Mouse (Mus musculus) layer of hippocampus, adult 9-11 months (tissue): Measurements from ENCODE around the gene Htatsf1.

Experiments used
- DNase-seq: peaks from one replicate; pipeline ENCODE4 v3.0.0; 2022

Gene Htatsf1

GRCm38 (mm10) chrX:57053174-57053992, at the start of gene Htatsf1:
Gene Htatsf1 (plus strand): TSS chrX:57053583.
- peak; percentile 76 for DNase-seq

- no peak for DNase-seq
Observed at GRCm38 (mm10) chrX:57012891-57013290, 40.5 kb upstream of the Htatsf1 start.

GRCm38 (mm10) chrX:57042774-57043173, 10.6 kb upstream of the Htatsf1 start, which contains the start of gene Brs3:
Gene Brs3 (plus strand): TSS chrX:57043074.
- DNase-seq = no peak

- no peak for DNase-seq
Observed at GRCm38 (mm10) chrX:57043869-57044268, 9.5 kb upstream of the Htatsf1 start.

GRCm38 (mm10) chrX:57052848-57053173, 572 bp upstream of the Htatsf1 start:
- no peak for DNase-seq

- no peak for DNase-seq
Observed at GRCm38 (mm10) chrX:57053993-57054385, 606 bp downstream of the Htatsf1 start.

GRCm38 (mm10) chrX:57081496-57081895, 28.1 kb downstream of the Htatsf1 start:
- DNase-seq = no peak

- DNase-seq = no peak
Observed at GRCm38 (mm10) chrX:57087806-57088205, 34.4 kb downstream of the Htatsf1 start, which contains the start of gene Vgll1. Gene Vgll1 (plus strand): TSS chrX:57088106.

GRCm38 (mm10) chrX:57103415-57103814, 50.0 kb downstream of the Htatsf1 start:
- DNase-seq = no peak

- DNase-seq = no peak
Observed at GRCm38 (mm10) chrX:57106956-57107355, 53.6 kb downstream of the Htatsf1 start.
